Mouse (Mus musculus) fibroblast of lung, adult 2 months (primary cell): ENCODE measurements around the gene Eif2s3y.

Experiments used
- DNase-seq: peaks from one replicate; pipeline ENCODE4 v3.0.0-alpha.2; 2011; ENCODE audit warnings: low read depth

Gene Eif2s3y

DNA sequence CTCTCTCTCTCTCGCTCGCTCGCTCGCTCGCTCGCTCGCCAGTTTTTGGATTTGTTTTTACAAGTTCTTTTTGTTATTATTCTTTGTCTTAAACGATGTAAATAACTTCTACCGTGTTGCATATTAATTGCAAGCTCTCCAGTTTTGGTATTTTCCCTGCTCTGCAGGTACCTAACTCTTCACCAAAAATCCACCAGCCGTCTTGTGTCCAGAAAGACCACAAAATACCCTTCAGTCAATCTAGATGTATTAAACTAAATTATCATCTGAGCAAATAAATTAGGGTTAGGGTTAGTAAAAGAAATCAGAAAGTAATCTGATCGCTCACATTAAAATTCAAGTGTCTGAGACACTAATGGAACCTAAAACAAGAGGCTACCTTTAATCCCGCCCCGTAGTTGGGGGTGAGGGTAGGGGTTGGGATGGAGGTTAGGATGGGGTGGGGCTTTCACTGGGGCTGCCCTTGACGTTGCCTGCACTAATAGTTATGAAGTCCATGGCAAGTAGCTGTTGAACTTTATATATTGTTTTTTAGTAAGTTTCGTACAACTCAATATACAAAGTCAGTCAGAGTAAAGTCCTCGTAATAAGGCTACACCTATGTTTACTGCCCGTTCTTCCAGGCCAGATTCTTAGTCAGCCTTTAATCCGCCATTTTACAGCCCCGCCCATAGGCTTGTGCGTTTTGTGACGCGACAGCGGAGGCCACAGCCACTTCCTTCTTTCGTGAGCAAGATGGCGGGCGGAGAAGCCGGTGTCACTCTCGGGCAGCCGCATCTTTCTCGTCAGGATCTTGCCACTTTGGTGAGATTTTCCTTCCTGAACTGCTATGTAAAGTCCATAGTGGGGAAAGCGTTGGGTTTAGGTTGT lies at the start of gene Eif2s3y:
Gene Eif2s3y (plus strand): TSS at position 662 of the 870 bp plus-strand sequence.
- DNase-seq: peak; percentile 60
